Mouse (Mus musculus) intestine, embryonic 15.5 days (tissue): ENCODE data around the gene Nfe2l3. TPM values are rescaled to one million over a fixed set of nuclear protein-coding genes. Genes with fewer than 3 reads are reported as not detected.
A peak's percentile ranks its signal among the peaks of the same experiment; 100 is the strongest.
"Not testable (repeated sequence)": the region's sequence is repeated elsewhere in the genome, so short reads cannot be mapped to it uniquely, and the experiment has no call there.

ENCODE experiments used
- ATAC-seq: fragments of 200-750 bp; cut with Nextera tagmentation; 2 replicates; pipeline ENCODE4 v1.8.0; 2017; ENCODE audit warnings: moderate TSS enrichment, moderate library complexity
- H3K27ac ChIP-seq: fragments of 300-500 bp; sonication (generic); 2 replicates; pipeline ENCODE4 v1.5.1; 2015; ENCODE audit warnings: mild to moderate bottlenecking, inconsistent platforms
- H3K27me3 ChIP-seq: fragments of 300-500 bp; sonication (generic); replicated peaks from 2 replicates; pipeline ENCODE4 v1.6.1; 2015; ENCODE audit warnings: inconsistent platforms
- H3K36me3 ChIP-seq: fragments of 300-500 bp; sonication (generic); 2 replicates; pipeline ENCODE4 v1.6.1; 2015; ENCODE audit warnings: inconsistent platforms
- H3K4me1 ChIP-seq: fragments of 300-500 bp; sonication (generic); replicated peaks from 2 replicates; pipeline ENCODE4 v1.6.1; 2015; ENCODE audit warnings: inconsistent platforms
- H3K4me2 ChIP-seq: fragments of 300-500 bp; sonication (generic); replicated peaks from 2 replicates; pipeline ENCODE4 v1.6.1; 2015; ENCODE audit warnings: mild to moderate bottlenecking, inconsistent platforms
- H3K4me3 ChIP-seq: fragments of 300-500 bp; sonication (generic); replicated peaks from 2 replicates; pipeline ENCODE4 v1.5.1; 2015; ENCODE audit warnings: inconsistent platforms
- H3K9ac ChIP-seq: fragments of 300-500 bp; sonication (generic); 2 replicates; pipeline ENCODE4 v1.6.1; 2015; ENCODE audit warnings: inconsistent platforms
- H3K9me3 ChIP-seq: fragments of 300-500 bp; sonication (generic); 2 replicates; pipeline ENCODE4 v1.6.1; 2016; ENCODE audit warnings: inconsistent platforms
- WGBS: fragments of 180-500 bp; shearing (Covaris S2); methylation state at CpG from one replicate; pipeline ENCODE4 v1.1.7; 2015; 5-methylcytosine and 5-hydroxymethylcytosine counted together
- polyA plus RNA-seq: library from polyadenylated mRNA; unstranded; fragments of >200 nt; fragmentation: Nextera tagmentation; extraction: Ambion mirVana; gene quantifications from 2 replicates; pipeline ENCODE4 v1.2.1, GENCODE M21; 2015

The Nfe2l3 gene
- polyA plus RNA-seq: 1.9 TPM in 2 replicates

DNA sequence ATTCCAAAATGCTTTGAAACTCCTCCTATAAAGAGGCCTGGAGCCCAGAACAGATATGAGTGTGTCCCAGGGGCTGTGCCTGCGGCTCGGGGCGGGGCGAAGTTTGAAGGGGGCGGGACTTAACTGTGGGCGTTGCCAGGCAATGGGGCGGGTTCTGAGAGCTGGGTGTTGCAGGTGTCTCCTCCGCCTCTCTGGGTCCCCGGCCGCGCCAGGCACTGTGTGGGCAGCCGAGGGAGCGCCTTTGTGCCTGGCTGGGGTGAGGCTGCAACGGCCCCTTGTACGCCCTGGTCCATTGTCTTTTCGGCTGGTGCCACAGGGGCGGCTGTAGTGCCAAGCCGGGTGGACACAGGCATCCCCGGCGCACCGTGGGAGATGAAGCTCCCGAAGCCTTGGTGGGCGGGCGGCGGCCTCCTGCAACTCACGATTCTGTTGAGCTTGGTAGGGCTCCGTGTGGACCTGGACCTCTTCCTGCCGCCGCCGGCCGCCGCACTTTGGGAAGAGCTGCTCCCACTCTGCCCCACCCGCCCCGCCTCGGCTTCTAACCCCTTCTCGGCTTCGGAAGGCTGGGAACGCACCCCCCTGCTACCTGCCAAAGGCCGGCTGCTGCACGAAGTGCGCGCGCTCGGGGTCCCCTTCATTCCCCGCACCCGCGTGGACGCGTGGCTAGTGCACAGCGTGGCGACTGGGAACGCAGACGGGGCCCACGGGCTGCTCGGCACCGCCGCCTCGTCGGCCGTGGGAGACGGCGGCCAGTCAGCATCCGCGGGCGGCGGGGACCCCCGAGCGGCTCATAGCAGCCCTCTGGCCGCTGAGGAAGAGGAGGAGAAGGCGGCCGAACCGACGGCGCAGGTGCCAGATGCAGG lies at the start of gene Nfe2l3:
Gene Nfe2l3 (plus strand): TSS at position 136 of the 863 bp plus-strand sequence.
- no peaks in the 10 kb centered on the region for H3K36me3 ChIP-seq
- peak within 1 kb of the TSS; percentile 97 for H3K4me2 ChIP-seq
- peak within 1 kb of the TSS; percentile 54 for H3K9ac ChIP-seq
- no peaks in the 10 kb centered on the region for H3K9me3 ChIP-seq
- H3K27ac ChIP-seq: no peak within 1 kb of the TSS
- WGBS: under 1% methylated on average over 74 of the region's 74 CpGs
- H3K4me1 ChIP-seq: peaks cover 8% of the 10 kb centered on the region
- peak within 1 kb of the TSS; percentile 50 for H3K4me3 ChIP-seq
- peaks cover 25% of the 10 kb centered on the region for H3K27me3 ChIP-seq
- peak; percentile 97 for ATAC-seq

DNA sequence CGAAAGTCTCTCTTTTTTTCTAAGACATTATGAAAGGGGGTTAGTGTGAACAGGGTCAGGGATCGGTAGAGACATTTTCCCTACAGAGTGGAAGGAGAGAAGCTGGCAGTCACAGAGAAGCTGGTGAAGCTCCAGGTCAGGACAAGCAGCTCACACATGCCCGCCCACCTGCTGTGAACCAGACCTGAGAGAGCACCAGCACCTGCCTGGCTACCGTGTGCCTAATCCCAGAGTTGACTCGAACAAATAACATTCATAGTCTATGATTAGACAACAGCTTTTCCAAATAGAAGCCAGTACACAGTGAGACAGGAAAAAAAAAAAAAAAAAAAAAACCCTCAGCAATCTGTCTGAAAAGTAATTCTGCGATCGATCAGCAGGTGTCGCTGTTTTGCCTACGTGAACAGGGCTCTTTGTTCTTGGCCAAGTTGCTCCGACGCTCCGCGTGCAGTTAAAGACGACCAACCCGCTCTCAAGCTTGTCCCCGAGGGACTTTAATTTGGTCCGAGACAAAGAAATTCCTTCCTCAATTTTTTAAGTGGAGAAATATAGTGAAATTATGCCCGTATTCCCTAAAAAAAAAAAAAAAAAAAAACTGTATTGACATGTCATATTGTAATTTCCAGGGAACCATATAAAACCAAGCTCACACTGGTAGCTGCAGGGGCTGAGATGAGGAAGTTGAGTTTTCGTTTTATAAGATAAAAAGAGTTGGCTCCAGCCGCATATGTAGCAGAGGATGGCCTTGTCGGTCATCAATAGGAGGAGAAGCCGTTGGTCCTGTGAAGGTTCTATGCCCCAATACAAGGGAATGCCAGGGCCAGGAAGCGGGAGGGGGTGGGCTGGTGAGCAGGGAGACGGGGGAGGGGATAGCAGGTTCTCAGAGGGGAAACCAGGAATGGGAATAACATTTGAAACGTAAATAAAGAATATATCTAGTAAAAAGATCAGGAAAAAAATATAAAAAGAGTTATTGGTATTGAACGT lies 48.4 kb upstream of the Nfe2l3 start:
- Histone ChIP-seq H3K9me3 (no peaks in the 10 kb centered on the region), H3K9ac (no peak overlapping the region), H3K4me3 (peak overlapping the region; percentile 19; the same call in 1 of the 2 replicates), H3K4me1 (no peaks in the 10 kb centered on the region), H3K27ac (no peak overlapping the region), H3K4me2 (peak overlapping the region; percentile 53), H3K36me3 (no peaks in the 10 kb centered on the region), H3K27me3 (no peaks in the 10 kb centered on the region)
- peak; percentile 53 for ATAC-seq
- 15% methylated on average over 26 of the region's 26 CpGs for WGBS

DNA sequence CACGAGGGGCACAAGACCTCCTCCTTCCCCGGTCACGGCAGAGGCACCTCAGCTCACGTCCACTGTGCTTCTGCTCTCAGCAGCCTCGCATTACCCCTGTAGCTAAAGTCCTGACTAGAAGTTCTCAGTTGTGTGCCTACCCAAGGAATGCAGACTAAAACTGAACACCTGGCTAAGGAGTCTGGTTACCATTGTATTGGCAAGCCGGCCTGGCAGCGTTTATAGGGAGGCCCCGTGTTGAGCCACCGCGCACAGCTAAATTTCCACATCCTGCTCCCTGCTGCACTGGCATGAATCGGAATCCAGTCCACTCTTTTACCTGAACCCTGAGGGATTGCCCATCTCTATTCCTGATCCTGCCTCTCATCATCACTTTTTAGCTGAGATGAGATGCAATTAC lies 42.0 kb upstream of the Nfe2l3 start:
- Histone ChIP-seq H3K36me3 (no peaks in the 10 kb centered on the region), H3K9ac (no peak overlapping the region), H3K9me3 (no peaks in the 10 kb centered on the region), H3K4me2 (no peak overlapping the region), H3K27me3 (no peaks in the 10 kb centered on the region), H3K27ac (no peak overlapping the region), H3K4me1 (no peaks in the 10 kb centered on the region), H3K4me3 (no peak overlapping the region)
- no peak for ATAC-seq
- 77% methylated on average over 11 of the region's 11 CpGs for WGBS

- 71% methylated on average over 13 of the region's 13 CpGs for WGBS
- Histone ChIP-seq H3K9ac (no peak overlapping the region), H3K4me3 (no peak overlapping the region), H3K36me3 (no peaks in the 10 kb centered on the region), H3K9me3 (no peaks in the 10 kb centered on the region), H3K4me1 (no peaks in the 10 kb centered on the region), H3K27me3 (no peaks in the 10 kb centered on the region), H3K27ac (no peak overlapping the region), H3K4me2 (no peak overlapping the region)
- ATAC-seq: no peak
Observed at GRCm38 (mm10) chr6:51391816-51392490, 40.5 kb upstream of the Nfe2l3 start.

- H3K9me3 ChIP-seq: no peaks in the 10 kb centered on the region
- H3K27me3 ChIP-seq: no peaks in the 10 kb centered on the region
- no peak overlapping the region for H3K4me2 ChIP-seq
- 62% methylated on average over 6 of the region's 6 CpGs for WGBS
- no peak for ATAC-seq
- no peak overlapping the region for H3K27ac ChIP-seq
- H3K4me3 ChIP-seq: no peak overlapping the region
- no peaks in the 10 kb centered on the region for H3K4me1 ChIP-seq
- no peak overlapping the region for H3K9ac ChIP-seq
- H3K36me3 ChIP-seq: no peaks in the 10 kb centered on the region
Observed at GRCm38 (mm10) chr6:51393341-51394128, 38.9 kb upstream of the Nfe2l3 start.

DNA sequence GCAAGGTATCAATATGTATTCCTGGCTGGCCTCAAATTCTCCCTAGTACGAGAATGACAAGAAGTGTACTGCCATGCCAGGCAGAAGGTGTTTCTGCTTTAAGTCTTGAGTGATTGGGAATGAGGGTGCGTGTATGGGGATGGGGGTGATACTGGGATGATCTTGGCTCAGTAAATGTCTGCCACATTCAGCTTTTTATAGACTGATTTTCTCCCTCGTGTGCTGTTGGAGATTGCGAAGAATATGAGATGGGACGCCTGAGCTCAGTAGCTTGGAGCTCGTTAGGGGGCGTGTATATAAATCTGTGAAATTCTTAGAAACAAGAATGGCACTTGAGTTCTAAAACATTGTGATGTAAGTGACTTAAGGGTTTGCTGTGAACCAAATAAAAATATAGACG lies 38.1 kb upstream of the Nfe2l3 start:
- H3K27me3 ChIP-seq, H3K9ac ChIP-seq, H3K4me2 ChIP-seq, H3K27ac ChIP-seq, ATAC-seq, H3K4me3 ChIP-seq, H3K4me1 ChIP-seq, H3K36me3 ChIP-seq, H3K9me3 ChIP-seq: not testable (repeated sequence)
- WGBS: 93% methylated on average over 8 of the region's 8 CpGs

GRCm38 (mm10) chr6:51394963-51395362 lies 37.5 kb upstream of the Nfe2l3 start:
- not testable (repeated sequence) for H3K4me2 ChIP-seq, H3K27ac ChIP-seq, H3K9ac ChIP-seq, ATAC-seq, H3K27me3 ChIP-seq, H3K36me3 ChIP-seq, H3K4me1 ChIP-seq, H3K9me3 ChIP-seq, H3K4me3 ChIP-seq
- 86% methylated on average over 3 of the region's 3 CpGs for WGBS

GRCm38 (mm10) chr6:51395486-51395885 lies 37.0 kb upstream of the Nfe2l3 start:
- no peak overlapping the region for H3K4me3 ChIP-seq
- WGBS: 67% methylated on average over 9 of the region's 9 CpGs
- no peak overlapping the region for H3K4me2 ChIP-seq
- H3K4me1 ChIP-seq: peaks cover 6% of the 10 kb centered on the region
- H3K36me3 ChIP-seq: no peaks in the 10 kb centered on the region
- no peak for ATAC-seq
- H3K27me3 ChIP-seq: no peaks in the 10 kb centered on the region
- no peak overlapping the region for H3K27ac ChIP-seq
- H3K9me3 ChIP-seq: no peaks in the 10 kb centered on the region
- no peak overlapping the region for H3K9ac ChIP-seq

- peaks cover 12% of the 10 kb centered on the region for H3K4me1 ChIP-seq
- H3K27me3 ChIP-seq: no peaks in the 10 kb centered on the region
- no peaks in the 10 kb centered on the region for H3K36me3 ChIP-seq
- WGBS: 17% methylated on average over 6 of the region's 6 CpGs
- H3K4me3 ChIP-seq: no peak overlapping the region
- H3K4me2 ChIP-seq: 0 out of 2 replicates have a peak overlapping the region, but pooled peaks have one; percentile 17
- peak; percentile 80 for ATAC-seq
- no peak overlapping the region; the same call in 1 of the 2 replicates for H3K27ac ChIP-seq
- no peaks in the 10 kb centered on the region for H3K9me3 ChIP-seq
- H3K9ac ChIP-seq: no peak overlapping the region
Observed at GRCm38 (mm10) chr6:51399113-51399518, 33.4 kb upstream of the Nfe2l3 start.

GRCm38 (mm10) chr6:51401294-51401693 lies 31.2 kb upstream of the Nfe2l3 start:
- ATAC-seq: peak; percentile 41; the same call in 1 of the 2 replicates
- no peak overlapping the region for H3K4me2 ChIP-seq
- H3K27me3 ChIP-seq: no peaks in the 10 kb centered on the region
- peaks cover 12% of the 10 kb centered on the region for H3K4me1 ChIP-seq
- H3K36me3 ChIP-seq: no peaks in the 10 kb centered on the region
- H3K9me3 ChIP-seq: no peaks in the 10 kb centered on the region
- H3K27ac ChIP-seq: no peak overlapping the region
- WGBS: 30% methylated on average over 6 of the region's 6 CpGs
- no peak overlapping the region for H3K9ac ChIP-seq
- H3K4me3 ChIP-seq: no peak overlapping the region

GRCm38 (mm10) chr6:51403598-51403997 lies 28.9 kb upstream of the Nfe2l3 start:
- Histone ChIP-seq H3K4me2 (no peak overlapping the region), H3K27ac (no peak overlapping the region), H3K4me1 (peaks cover 12% of the 10 kb centered on the region), H3K27me3 (no peaks in the 10 kb centered on the region), H3K9ac (no peak overlapping the region), H3K36me3 (no peaks in the 10 kb centered on the region), H3K4me3 (no peak overlapping the region), H3K9me3 (no peaks in the 10 kb centered on the region)
- no peak for ATAC-seq
- WGBS: 85% methylated on average over 5 of the region's 5 CpGs
